Mouse (Mus musculus) liver, postnatal 0 days (tissue): ENCODE results near the gene Ttc39a.

ENCODE experiments used
- CTCF ChIP-seq: sonication (generic); IDR thresholded peaks from 2 replicates; pipeline ENCODE4 v1.5.1; 2016; ENCODE audit warnings: antibody characterized with exemption, low read depth
- EP300 ChIP-seq: IDR thresholded peaks from 2 replicates; pipeline ENCODE4 v1.6.1; 2016; ENCODE audit warnings: antibody characterized with exemption, low read depth, mild to moderate bottlenecking

DNA sequence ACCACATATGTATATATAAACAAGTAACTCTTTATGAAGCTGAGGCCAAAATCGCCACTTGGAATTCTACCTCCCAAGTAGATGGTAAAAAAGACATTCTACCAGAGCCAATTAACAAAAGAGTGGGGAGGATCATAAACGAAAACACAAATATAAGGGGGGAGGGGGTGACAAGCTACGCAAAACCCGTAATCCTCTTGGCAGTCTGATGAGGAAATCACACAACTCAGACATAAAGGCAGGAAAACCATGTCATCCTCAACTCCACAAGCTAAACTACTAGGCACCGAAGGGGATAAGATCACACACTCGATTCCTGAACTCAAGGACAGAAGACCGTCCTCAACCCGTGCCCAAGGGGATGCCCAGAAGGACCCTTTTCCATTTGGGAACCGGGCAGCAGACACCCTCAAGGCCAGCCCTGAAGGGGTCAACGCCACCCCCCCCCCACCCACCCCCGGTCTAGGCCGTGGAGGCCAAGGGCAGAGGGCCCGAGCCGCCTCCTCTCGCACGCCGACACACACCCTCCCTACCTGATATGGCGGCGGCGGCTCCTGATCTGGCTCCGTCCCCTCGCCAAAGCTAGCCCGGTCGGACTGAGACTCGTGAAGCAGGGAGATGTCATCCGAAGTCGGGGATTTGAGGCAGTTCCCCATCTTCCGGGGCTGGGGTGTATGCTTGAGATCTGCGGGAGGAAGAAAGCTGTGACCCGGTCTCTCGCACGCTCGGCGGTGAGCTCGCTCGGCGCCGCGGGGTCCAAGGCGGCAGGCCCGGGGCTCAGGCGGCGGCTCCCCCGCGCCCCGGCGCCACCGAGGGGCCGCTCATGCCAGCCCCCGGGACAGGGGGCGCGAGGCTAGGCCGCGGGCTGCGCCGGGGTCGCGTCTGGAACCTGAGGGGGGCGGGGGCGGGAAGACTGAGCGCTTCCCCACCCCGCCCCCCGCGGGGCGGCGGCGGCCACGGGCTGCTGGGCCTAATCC, 69.4 kb downstream of the Ttc39a start:
- TF ChIP-seq CTCF (no peak), EP300 (no peak)
